Mouse (Mus musculus): ENCODE measurements around the gene Zc2hc1c. TPM values are rescaled to one million over a fixed set of nuclear protein-coding genes. Genes with fewer than 3 reads are reported as not detected.

The Zc2hc1c gene
- polyA plus RNA-seq, 1 experiment, result 11.6 TPM

DNA sequence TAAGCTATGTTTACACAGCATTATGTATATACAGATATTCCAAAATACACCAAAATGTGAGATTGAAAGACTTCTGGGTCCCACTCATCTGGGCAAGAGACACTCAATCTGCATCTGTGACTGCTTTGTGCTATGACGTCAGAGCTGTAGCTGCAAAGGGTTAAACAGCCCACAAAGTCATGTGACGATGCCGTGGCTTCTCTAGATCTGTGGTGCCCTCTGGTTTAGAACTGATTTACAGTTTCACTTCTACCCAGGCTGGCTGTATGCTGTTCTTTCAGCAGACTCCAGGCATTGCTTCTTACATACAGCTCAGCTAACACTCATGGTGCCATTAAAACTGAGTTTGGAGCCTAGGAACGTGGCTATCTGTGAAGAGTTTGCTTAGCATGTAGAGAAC is 16.3 kb downstream of the Zc2hc1c start:
- no peaks in the 10 kb centered on the region for H3K4me1 ChIP-seq (ENCODE audit: control insufficient read depth, insufficient read depth, low read length)
- H3K36me3 ChIP-seq (ENCODE audit: control insufficient read depth, insufficient read depth, low read length), result peaks cover 1% of the 10 kb centered on the region
- no peak overlapping the region for H3K27ac ChIP-seq (ENCODE audit: control insufficient read depth, insufficient read depth, low read depth, low read length)
- no peak overlapping the region for H3K4me3 ChIP-seq (ENCODE audit: control insufficient read depth, low read depth, low read length)
- no peak for TF ChIP-seq CTCF (IDR thresholded peaks at IDR 0.05; ENCODE audit: control insufficient read depth, insufficient read depth, insufficient replicate concordance, low read depth, low read length)
- no peak for TF ChIP-seq POLR2A (IDR thresholded peaks at IDR 0.05; ENCODE audit: control insufficient read depth, low read depth, low read length)
- H3K27me3 ChIP-seq (ENCODE audit: control insufficient read depth, insufficient read depth, low read length), result no peaks in the 10 kb centered on the region

DNA sequence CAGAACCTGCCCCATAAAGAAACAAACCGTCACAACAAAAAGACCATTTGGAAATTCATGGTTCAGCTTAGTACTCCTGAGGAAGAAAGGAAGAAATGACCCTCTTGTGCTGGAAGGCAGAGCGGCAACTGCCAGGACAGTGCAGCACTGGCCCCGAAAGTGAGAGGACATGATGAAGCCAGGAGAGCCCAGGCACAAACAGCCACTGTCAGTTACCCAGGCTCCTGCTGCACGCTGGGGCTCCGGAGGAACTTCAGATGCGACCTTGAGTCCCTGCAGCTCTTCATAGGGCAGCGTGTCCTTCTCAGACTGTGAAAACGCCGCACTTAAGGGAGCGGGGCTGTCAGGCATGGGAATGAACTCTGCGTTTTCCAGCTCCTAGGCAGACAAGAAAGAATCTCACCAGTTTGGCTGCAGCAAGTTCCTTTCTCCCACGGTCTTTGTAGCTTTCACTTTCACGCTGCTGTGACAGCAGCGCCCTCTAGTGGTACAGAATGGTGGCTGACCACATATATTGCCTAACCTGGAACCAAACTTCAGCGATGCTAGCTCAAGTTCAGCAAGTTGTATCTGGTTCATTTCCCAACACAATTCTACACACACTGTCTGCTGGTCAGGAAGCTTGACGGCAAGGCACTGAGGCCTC is 17.0 kb downstream of the Zc2hc1c start:
- Histone ChIP-seq H3K36me3 (ENCODE audit: control insufficient read depth, insufficient read depth, low read length) (peaks cover 3% of the 10 kb centered on the region), H3K4me1 (ENCODE audit: control insufficient read depth, insufficient read depth, low read length) (no peaks in the 10 kb centered on the region), H3K4me3 (ENCODE audit: control insufficient read depth, low read depth, low read length) (0 out of 2 replicates have a peak overlapping the region, but pooled peaks have one; percentile 11), H3K27me3 (ENCODE audit: control insufficient read depth, insufficient read depth, low read length) (no peaks in the 10 kb centered on the region), H3K27ac (ENCODE audit: control insufficient read depth, insufficient read depth, low read depth, low read length) (peak overlapping the region; percentile 44)
- no peak for TF ChIP-seq POLR2A (IDR thresholded peaks at IDR 0.05; ENCODE audit: control insufficient read depth, low read depth, low read length)
- TF ChIP-seq CTCF (IDR thresholded peaks at IDR 0.05; ENCODE audit: control insufficient read depth, insufficient read depth, insufficient replicate concordance, low read depth, low read length), result peak; percentile 72; the same call in 1 of the 2 replicates

DNA sequence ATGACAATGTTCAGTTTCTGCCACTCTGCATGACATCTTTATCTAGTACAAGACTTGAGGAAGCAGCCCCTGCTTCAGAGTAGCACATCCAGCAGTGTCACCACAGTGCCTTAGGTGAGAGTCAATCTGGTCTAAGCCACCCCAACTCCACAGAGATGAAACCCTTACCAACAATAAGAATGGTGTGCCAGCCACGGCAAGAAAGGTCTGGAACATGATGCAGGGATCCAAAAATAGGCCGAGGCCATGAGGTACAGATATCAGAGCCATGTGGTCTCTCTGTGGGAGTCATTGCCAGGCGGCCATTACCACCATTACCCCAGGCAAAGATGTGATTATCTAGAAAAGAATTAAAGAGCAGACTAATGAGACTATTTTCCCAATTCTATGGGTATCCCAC is 20.3 kb downstream of the Zc2hc1c start:
- Histone ChIP-seq H3K27ac (ENCODE audit: control insufficient read depth, insufficient read depth, low read depth, low read length) (no peak overlapping the region), H3K27me3 (ENCODE audit: control insufficient read depth, insufficient read depth, low read length) (no peaks in the 10 kb centered on the region), H3K4me1 (ENCODE audit: control insufficient read depth, insufficient read depth, low read length) (no peaks in the 10 kb centered on the region), H3K4me3 (ENCODE audit: control insufficient read depth, low read depth, low read length) (no peak overlapping the region), H3K36me3 (ENCODE audit: control insufficient read depth, insufficient read depth, low read length) (peaks cover 3% of the 10 kb centered on the region)
- TF ChIP-seq POLR2A (IDR thresholded peaks at IDR 0.05; ENCODE audit: control insufficient read depth, low read depth, low read length), result no peak
- TF ChIP-seq CTCF (IDR thresholded peaks at IDR 0.05; ENCODE audit: control insufficient read depth, insufficient read depth, insufficient replicate concordance, low read depth, low read length), result no peak

DNA sequence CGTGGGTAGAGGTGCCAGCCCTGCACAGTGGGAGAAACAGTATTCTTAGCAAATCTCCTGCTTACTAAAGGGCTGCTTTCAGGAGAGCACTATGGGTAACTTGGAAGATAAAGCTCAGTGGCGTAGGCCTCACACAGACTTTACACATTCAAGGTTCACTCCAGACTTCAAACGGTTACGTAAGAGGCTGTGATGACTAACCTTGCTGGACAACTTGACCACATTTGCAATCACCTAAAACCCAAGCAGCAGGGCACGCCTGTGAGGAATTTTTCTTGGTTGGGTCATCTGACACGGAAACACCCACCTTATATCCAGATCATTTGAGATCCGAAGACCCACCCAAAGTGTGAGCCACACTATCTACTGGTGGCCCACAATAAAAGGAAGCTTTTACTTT is 41.8 kb downstream of the Zc2hc1c start:
- Histone ChIP-seq H3K27me3 (ENCODE audit: control insufficient read depth, insufficient read depth, low read length) (no peaks in the 10 kb centered on the region), H3K36me3 (ENCODE audit: control insufficient read depth, insufficient read depth, low read length) (peaks cover 5% of the 10 kb centered on the region), H3K4me1 (ENCODE audit: control insufficient read depth, insufficient read depth, low read length) (no peaks in the 10 kb centered on the region), H3K4me3 (ENCODE audit: control insufficient read depth, low read depth, low read length) (no peak overlapping the region), H3K27ac (ENCODE audit: control insufficient read depth, insufficient read depth, low read depth, low read length) (no peak overlapping the region)
- no peak for TF ChIP-seq POLR2A (IDR thresholded peaks at IDR 0.05; ENCODE audit: control insufficient read depth, low read depth, low read length)
- TF ChIP-seq CTCF (IDR thresholded peaks at IDR 0.05; ENCODE audit: control insufficient read depth, insufficient read depth, insufficient replicate concordance, low read depth, low read length), result no peak

DNA sequence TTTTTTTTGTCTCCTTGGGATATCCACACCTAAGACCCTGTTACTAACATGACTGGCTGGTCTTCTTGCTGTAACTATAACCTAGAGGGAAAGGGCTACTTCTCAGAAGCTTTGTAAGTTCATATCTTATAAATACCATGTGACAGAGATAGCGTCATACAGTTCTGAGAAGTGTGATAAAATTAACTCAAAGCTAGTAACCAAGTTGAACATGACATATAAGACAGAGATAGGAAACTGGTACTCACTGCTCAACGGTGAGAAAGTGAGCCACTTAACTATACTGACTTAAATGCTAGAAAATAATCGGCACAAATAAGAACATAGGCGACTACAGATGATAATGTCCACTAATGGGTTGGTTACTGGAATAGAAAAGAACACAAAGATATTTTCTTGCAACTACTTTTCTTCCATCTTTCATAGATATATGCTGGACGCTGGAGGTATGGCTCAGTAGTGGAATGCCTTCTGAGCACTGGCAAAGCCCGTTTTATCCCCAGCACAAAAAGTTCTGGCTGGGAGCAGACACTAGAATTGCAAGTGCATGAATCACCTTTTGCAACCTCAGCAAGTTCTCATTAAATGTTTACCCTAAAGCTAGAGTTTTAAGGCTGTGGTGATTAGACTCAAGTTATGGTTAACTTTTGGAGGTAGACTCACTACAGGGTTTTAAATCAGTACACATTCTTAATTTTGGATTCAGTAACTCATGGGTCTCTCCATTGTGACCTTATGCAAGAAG is 49.3 kb downstream of the Zc2hc1c start:
- H3K36me3 ChIP-seq (ENCODE audit: control insufficient read depth, insufficient read depth, low read length), result no peaks in the 10 kb centered on the region
- H3K27me3 ChIP-seq (ENCODE audit: control insufficient read depth, insufficient read depth, low read length), result no peaks in the 10 kb centered on the region
- H3K4me1 ChIP-seq (ENCODE audit: control insufficient read depth, insufficient read depth, low read length), result peaks cover 4% of the 10 kb centered on the region; the same call in 1 of the 2 replicates
- H3K27ac ChIP-seq (ENCODE audit: control insufficient read depth, insufficient read depth, low read depth, low read length), result no peak overlapping the region
- H3K4me3 ChIP-seq (ENCODE audit: control insufficient read depth, low read depth, low read length), result no peak overlapping the region
- no peak for TF ChIP-seq CTCF (IDR thresholded peaks at IDR 0.05; ENCODE audit: control insufficient read depth, insufficient read depth, insufficient replicate concordance, low read depth, low read length)
- no peak for TF ChIP-seq POLR2A (IDR thresholded peaks at IDR 0.05; ENCODE audit: control insufficient read depth, low read depth, low read length)

DNA sequence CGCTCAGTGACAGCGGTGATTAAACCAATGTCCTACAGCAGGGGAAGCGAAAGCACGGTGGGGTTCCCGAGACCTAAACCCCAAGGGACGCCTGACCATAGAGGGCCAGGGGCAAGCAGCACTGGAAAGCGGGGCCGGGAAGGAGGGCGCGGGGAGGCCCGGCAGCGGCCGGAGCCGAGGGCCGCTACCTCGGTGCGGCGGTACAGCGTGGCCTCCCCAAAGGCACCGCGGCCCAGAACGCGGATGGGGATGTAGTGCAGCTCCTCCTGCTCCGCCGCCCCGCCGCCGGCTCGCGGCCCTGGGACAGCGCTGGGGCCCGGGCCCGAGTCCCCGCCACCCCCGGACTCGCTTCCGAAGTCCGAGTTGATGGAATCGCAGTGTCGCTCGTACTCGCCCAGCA is 50.4 kb downstream of the Zc2hc1c start:
- peak overlapping the region; percentile 70 for H3K27ac ChIP-seq (ENCODE audit: control insufficient read depth, insufficient read depth, low read depth, low read length)
- no peaks in the 10 kb centered on the region for H3K27me3 ChIP-seq (ENCODE audit: control insufficient read depth, insufficient read depth, low read length)
- TF ChIP-seq POLR2A (IDR thresholded peaks at IDR 0.05; ENCODE audit: control insufficient read depth, low read depth, low read length) (no peak), CTCF (IDR thresholded peaks at IDR 0.05; ENCODE audit: control insufficient read depth, insufficient read depth, insufficient replicate concordance, low read depth, low read length) (no peak)
- H3K4me1 ChIP-seq (ENCODE audit: control insufficient read depth, insufficient read depth, low read length), result peaks cover 4% of the 10 kb centered on the region; the same call in 1 of the 2 replicates
- no peaks in the 10 kb centered on the region for H3K36me3 ChIP-seq (ENCODE audit: control insufficient read depth, insufficient read depth, low read length)
- peak overlapping the region; percentile 95 for H3K4me3 ChIP-seq (ENCODE audit: control insufficient read depth, low read depth, low read length)

DNA sequence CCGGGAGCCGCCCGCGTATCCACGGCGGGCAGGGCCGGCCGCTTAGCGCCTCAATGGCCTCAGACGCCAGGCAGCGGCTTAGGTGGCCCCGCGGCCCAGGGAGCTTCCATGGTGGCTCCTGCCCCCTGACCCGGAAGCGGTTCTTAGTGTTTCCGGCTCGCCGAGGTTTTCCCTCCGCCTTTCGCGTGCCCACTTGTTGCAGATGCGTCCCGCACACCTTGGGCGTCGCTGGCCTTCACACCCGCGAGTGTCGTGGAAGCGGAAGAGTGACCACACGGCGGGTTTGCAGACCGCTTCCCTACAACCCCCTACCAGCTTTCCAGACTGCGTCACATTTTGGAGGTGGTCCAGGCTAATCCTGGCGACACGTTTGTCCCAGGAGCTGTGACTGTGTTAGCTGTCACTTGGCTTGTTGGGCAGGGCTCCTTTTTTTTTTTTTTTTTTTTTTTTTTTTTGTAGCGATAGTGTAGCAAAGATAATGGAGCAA is 50.9 kb downstream of the Zc2hc1c start, which contains the start of gene Nek9:
TSS of gene Nek9 (minus strand) at position 120 of the 487 bp plus-strand sequence.
- H3K27ac ChIP-seq (ENCODE audit: control insufficient read depth, insufficient read depth, low read depth, low read length), result peak within 1 kb of the TSS; percentile 70
- peaks cover 4% of the 10 kb centered on the region; the same call in 1 of the 2 replicates for H3K4me1 ChIP-seq (ENCODE audit: control insufficient read depth, insufficient read depth, low read length)
- H3K36me3 ChIP-seq (ENCODE audit: control insufficient read depth, insufficient read depth, low read length), result no peaks in the 10 kb centered on the region; the same call in 1 of the 2 replicates
- H3K27me3 ChIP-seq (ENCODE audit: control insufficient read depth, insufficient read depth, low read length), result no peaks in the 10 kb centered on the region
- TF ChIP-seq POLR2A (IDR thresholded peaks at IDR 0.05; ENCODE audit: control insufficient read depth, low read depth, low read length), result peak; percentile 92
- TF ChIP-seq CTCF (IDR thresholded peaks at IDR 0.05; ENCODE audit: control insufficient read depth, insufficient read depth, insufficient replicate concordance, low read depth, low read length), result no peak
- H3K4me3 ChIP-seq (ENCODE audit: control insufficient read depth, low read depth, low read length), result peak within 1 kb of the TSS; percentile 95
